Mouse (Mus musculus) olfactory bulb, adult 2 months (tissue): ENCODE data around the gene Prkn.

Experiments
- CTCF ChIP-seq: fragments of 200-500 bp; IDR thresholded peaks from 2 replicates; pipeline ENCODE4 v1.5.1; 2012; ENCODE audit warnings: low read depth, mild to moderate bottlenecking, low read length, moderate library complexity; ENCODE audit not compliant: insufficient read depth
- POLR2A ChIP-seq: fragments of 200-500 bp; IDR thresholded peaks from 2 replicates; pipeline ENCODE4 v1.6.1; 2012; ENCODE audit warnings: mild to moderate bottlenecking, low read depth, low read length, moderate library complexity; ENCODE audit not compliant: insufficient read depth

DNA sequence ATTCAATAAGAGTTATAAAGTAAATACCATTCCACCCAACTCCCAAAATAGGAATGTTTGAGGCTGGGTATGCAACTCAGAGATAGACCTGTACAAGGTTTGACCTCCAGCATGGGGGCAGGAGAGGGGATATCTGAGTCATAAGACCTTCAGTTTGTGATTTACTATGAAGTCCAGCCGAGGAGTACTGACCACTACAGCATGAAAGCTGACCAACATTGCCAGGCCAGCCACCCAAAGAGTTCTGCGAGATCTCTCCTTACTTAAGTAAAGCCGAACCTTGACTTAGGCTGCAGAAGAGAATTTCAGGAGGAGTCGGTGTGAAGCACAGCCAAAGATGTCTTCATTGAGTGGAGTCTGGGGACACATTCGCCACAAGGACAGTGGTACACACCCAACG is 1079.4 kb downstream of the Prkn start:
- TF ChIP-seq CTCF (no peak), POLR2A (no peak)
